Mouse (Mus musculus): ENCODE data around the gene Fscn1.

GRCm38 (mm10) chr5:142920311-142921073 is 39.7 kb upstream of the Fscn1 start:
- TF ChIP-seq POLR2A (IDR thresholded peaks at IDR 0.05; ENCODE audit: extremely low read depth, insufficient read depth, low read length) (no peak), CTCF (IDR thresholded peaks at IDR 0.05; ENCODE audit: low read depth, low read length) (no peak)
